Mouse (Mus musculus) monocyte, adult 2 months (primary cell): ENCODE measurements around the gene Cdk11b.
"Not testable (repeated sequence)": the region's sequence is repeated elsewhere in the genome, so short reads cannot be mapped to it uniquely, and the experiment has no call there.

Experiments
- DNase-seq, 2 experiments: peaks; one replicate each; pipeline ENCODE4 v3.0.0; 2022; ENCODE audit warnings: low spot score in 2 of 2, low read depth in 1 of 2

The Cdk11b gene

DNA sequence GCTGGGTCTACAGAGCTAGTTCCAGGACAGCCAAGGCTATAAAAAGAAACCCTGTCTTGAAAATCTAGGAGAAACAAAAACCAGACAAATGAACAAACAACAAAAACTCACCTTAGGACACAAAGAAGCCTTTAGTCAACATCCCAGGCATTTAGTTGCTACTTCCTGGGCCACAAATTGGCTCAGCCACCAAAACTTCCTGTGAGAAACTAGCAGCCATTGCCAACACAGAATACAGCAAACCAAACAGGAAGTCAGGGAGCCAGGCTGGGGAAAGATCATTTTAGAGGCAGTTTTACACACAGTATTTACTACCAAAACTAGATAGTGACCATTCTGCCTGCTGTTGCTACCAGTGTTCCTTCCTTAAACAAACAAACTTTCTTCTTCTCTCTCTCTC is 42.2 kb downstream of the Cdk11b start:
- no peak for DNase-seq

- DNase-seq: peak; percentile 89 to 96
Measured at GRCm38 (mm10) chr4:155668689-155669597, 44.3 kb downstream of the Cdk11b start, which contains the start of gene Mib2. Mib2 (minus strand) TSS chr4:155669198.

DNA sequence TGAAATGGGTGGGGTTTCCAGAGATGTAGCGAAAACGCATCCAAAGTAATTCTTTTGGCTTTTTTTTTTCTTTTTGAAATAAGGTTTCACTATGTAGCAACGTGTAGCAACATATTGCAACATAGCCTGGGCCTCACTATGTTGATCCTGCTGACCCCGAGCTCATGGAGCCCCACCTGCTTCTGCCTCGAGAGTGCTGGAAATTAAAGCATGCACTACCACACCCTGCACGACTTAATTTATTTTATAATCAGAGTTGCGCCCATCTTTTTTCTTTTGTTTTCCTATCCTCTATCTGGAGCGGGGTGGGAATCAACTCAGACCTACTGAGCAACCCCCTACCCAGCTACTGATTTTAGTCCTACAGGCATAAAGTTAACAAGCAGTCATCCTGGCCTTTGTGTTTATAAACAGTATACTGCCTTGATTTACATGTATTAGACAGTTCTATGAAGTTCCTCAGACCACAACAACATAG is 45.0 kb downstream of the Cdk11b start:
- DNase-seq: no peak

DNA sequence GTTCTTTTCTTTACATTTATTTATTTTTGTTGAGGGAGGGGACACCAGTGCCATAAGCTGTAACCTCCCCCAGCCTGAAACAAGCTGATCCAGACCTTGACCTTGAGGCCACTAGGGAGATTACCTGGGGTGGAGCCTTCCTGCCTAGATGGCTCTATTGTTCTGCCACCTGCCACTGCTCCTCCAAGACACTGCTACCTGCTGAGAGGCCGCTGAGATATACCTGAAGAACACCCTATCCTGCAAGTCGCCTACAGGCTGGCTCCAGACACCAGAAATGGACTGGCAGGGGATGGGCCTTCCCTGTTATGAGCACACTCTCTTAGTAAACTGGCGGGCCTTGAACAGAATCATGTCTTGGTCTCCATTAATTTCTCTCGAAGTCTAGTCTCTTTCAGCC is 45.6 kb downstream of the Cdk11b start:
- DNase-seq: not testable (repeated sequence)

GRCm38 (mm10) chr4:155672082-155672481 is 47.4 kb downstream of the Cdk11b start:
- no peak for DNase-seq

- DNase-seq: no peak
Measured at GRCm38 (mm10) chr4:155675991-155676390, 51.3 kb downstream of the Cdk11b start.

- not testable (repeated sequence) for DNase-seq
Measured at GRCm38 (mm10) chr4:155683670-155684277, 59.1 kb downstream of the Cdk11b start.

DNA sequence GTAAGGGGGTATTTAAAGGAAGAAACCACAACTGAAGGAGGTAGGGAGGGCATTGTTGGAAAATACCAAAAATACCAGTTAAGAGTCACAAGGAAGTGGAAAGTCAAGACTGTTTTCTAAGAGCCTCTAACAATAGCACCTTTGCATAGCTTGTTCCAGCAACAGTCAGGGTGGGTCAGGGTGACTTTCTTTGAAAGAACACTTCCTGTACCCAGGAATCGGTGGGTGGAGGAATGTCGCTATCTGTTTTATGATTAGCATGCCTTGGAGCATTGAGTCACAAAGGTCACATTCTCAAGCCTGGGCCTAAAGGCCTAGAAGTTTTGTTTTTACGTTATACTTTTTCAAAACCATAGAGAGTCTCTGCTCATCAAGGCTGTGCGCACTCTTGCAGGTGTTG is 63.1 kb downstream of the Cdk11b start:
- DNase-seq: not testable (repeated sequence)

DNA sequence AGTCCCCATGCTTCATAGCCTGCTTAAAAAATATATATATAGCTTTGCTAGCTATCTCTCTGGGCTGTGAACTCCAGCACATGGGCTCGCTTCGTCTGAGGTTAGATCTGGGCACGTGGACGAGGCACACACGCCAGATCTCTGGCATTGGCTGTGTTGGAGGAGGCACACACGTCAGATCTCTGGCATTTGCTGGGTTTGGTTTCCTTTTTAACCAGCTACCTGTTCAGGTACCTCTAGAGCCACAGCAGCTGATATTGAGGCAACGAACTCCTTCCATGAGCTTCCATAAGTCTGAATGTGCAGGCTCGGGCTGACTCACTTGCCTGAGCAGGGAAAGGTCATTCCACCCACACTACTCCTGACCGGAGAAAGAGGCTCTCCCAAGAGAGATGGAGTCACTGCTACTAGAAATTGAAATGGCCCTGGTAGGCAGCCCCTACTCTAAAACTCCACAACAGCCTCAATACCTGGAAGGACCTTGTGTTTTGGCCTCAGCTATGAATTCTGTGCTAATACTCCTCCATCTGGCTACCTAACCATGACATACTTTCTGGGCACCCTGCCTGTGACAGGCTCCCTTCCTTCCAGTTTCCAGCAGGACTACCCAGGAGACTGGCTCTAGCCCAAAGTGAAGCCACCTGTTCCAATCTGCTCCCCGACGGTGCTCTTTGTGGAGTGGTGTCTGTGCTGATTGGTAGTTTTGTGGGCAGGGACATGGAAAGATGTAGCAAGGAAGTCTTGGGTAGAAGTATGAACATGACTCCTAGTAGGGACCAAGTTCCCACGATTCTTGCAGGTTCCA is 66.1 kb downstream of the Cdk11b start:
- no peak for DNase-seq

- no peak for DNase-seq
Measured at GRCm38 (mm10) chr4:155692421-155692820, 67.8 kb downstream of the Cdk11b start.

DNA sequence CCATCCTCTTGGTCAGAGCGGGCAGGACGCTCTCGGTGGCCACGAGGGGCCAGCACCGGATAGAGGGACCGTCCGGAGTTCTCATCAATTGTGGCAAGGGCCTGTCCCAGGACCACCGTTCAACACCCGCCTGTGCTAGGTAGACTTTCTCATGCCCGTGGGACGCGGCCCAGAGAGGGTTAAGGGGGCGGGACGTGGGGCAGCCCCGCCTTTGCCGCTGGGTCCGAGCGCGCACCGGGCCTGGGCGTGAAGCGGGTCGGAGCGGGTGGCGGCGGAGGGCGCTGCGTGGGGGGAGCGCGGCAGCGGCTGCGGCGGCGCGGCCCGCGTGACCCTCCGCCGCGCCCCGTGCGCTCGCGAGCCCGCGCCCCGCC is 69.4 kb downstream of the Cdk11b start, which contains the start of gene Fndc10:
Fndc10 (plus strand) TSS at position 232 of the 371 bp plus-strand sequence.
- DNase-seq: no peak

GRCm38 (mm10) chr4:155694482-155695401 is 70.1 kb downstream of the Cdk11b start:
- peak in 1 of 2 experiments; percentile 51 for DNase-seq

DNA sequence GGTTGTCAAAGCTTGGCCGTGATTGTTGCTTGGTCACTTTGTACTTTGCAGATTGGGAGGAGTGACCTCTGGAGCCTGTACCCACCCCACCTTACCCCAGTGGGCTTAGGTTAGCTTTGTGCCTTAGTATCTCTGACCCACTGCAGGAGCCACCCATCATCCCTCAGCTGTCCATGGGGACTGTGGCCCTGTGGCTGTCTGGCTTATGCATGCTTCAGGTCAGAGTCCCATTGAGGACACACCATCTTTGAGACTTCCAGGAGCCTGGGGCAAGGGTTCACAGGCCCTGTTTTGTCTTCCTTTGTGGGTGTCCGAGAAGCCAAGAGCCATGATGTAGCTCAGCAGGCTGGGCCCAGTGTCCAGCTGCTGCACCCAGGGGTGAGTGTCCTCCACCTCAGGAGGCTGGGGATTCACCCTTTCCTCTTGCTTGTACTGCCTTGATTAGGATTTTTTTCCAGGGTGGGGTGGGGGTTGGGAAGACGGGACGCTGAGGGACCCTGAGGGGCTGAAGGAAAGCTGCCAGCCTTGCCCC is 70.9 kb downstream of the Cdk11b start:
- DNase-seq: no peak

- DNase-seq: no peak
Measured at GRCm38 (mm10) chr4:155696261-155697255, 71.9 kb downstream of the Cdk11b start.
